Mouse (Mus musculus): ENCODE data around the gene Ankrd11. TPM values are rescaled to one million over a fixed set of nuclear protein-coding genes. Genes with fewer than 3 reads are reported as not detected.
"Not testable (repeated sequence)": the region's sequence is repeated elsewhere in the genome, so short reads cannot be mapped to it uniquely, and the experiment has no call there.

The Ankrd11 gene
- total and polyA plus RNA-seq, 3 experiments: 57.3 to 128 (median 96.3) TPM

- ATAC-seq (ENCODE audit: extremely low read depth, insufficient number of reproducible peaks, low FRiP score, poor library complexity, severe bottlenecking) (peak; percentile 54), DNase-seq (ENCODE audit: low spot score) (peak; percentile 32)
- Histone ChIP-seq H3K36me3 (replicated peaks) (peaks cover 19% of the 10 kb centered on the region), H3K4me3 (ENCODE audit: low read depth, low read length) (no peak overlapping the region; the same call in 1 of the 2 replicates), H3K9me3 (replicated peaks) (no peaks in the 10 kb centered on the region), H3K4me1 (ENCODE audit: insufficient read depth, low read depth, low read length) (peaks cover 77% of the 10 kb centered on the region), H3K27me3 (ENCODE audit: insufficient read depth, low read length) (no peaks in the 10 kb centered on the region)
- no peak for TF ChIP-seq TAL1 (conservative IDR thresholded peaks at IDR 0.05; ENCODE audit: low read depth, low read length)
- no peak for TF ChIP-seq CTCF (IDR thresholded peaks at IDR 0.05; ENCODE audit: low read depth, low read length)
- TF ChIP-seq GATA2 (IDR thresholded peaks at IDR 0.05; ENCODE audit: borderline replicate concordance, low read depth, low read length): no peak
- TF ChIP-seq GATA1 (IDR thresholded peaks at IDR 0.05; ENCODE audit: borderline replicate concordance, low read length): no peak
- no peak for TF ChIP-seq POLR2AphosphoS5 (IDR thresholded peaks at IDR 0.05; ENCODE audit: insufficient replicate concordance, low read depth, low read length)
Measured at GRCm38 (mm10) chr8:123036956-123037355, 5.1 kb downstream of the Ankrd11 start.

GRCm38 (mm10) chr8:123034171-123034570 is 7.9 kb downstream of the Ankrd11 start:
- TF ChIP-seq CTCF (IDR thresholded peaks at IDR 0.05; ENCODE audit: low read depth, low read length) (no peak), GATA1 (IDR thresholded peaks at IDR 0.05; ENCODE audit: borderline replicate concordance, low read length) (no peak), POLR2AphosphoS5 (IDR thresholded peaks at IDR 0.05; ENCODE audit: insufficient replicate concordance, low read depth, low read length) (no peak), GATA2 (IDR thresholded peaks at IDR 0.05; ENCODE audit: borderline replicate concordance, low read depth, low read length) (no peak), TAL1 (conservative IDR thresholded peaks at IDR 0.05; ENCODE audit: low read depth, low read length) (no peak)
- H3K27me3 ChIP-seq (ENCODE audit: insufficient read depth, low read length): no peaks in the 10 kb centered on the region
- H3K36me3 ChIP-seq (replicated peaks): peaks cover 36% of the 10 kb centered on the region
- ATAC-seq (ENCODE audit: extremely low read depth, insufficient number of reproducible peaks, low FRiP score, poor library complexity, severe bottlenecking) (no peak), DNase-seq (ENCODE audit: low spot score) (no peak)
- H3K4me3 ChIP-seq (ENCODE audit: low read depth, low read length): no peak overlapping the region
- H3K9me3 ChIP-seq (replicated peaks): no peaks in the 10 kb centered on the region
- H3K4me1 ChIP-seq (ENCODE audit: insufficient read depth, low read depth, low read length): peaks cover 84% of the 10 kb centered on the region

- ATAC-seq (ENCODE audit: extremely low read depth, insufficient number of reproducible peaks, low FRiP score, poor library complexity, severe bottlenecking): no peak
- H3K9me3 ChIP-seq (replicated peaks): no peaks in the 10 kb centered on the region
- TF ChIP-seq GATA2 (IDR thresholded peaks at IDR 0.05; ENCODE audit: borderline replicate concordance, low read depth, low read length): no peak
- TF ChIP-seq POLR2AphosphoS5 (IDR thresholded peaks at IDR 0.05; ENCODE audit: insufficient replicate concordance, low read depth, low read length): no peak
- no peak for TF ChIP-seq TAL1 (conservative IDR thresholded peaks at IDR 0.05; ENCODE audit: low read depth, low read length)
- H3K4me1 ChIP-seq (ENCODE audit: insufficient read depth, low read depth, low read length): peaks cover 88% of the 10 kb centered on the region
- no peak for DNase-seq (ENCODE audit: low spot score)
- H3K27me3 ChIP-seq (ENCODE audit: insufficient read depth, low read length): no peaks in the 10 kb centered on the region
- H3K36me3 ChIP-seq (replicated peaks): peaks cover 39% of the 10 kb centered on the region
- H3K4me3 ChIP-seq (ENCODE audit: low read depth, low read length): no peak overlapping the region; the same call in 1 of the 2 replicates
Measured at GRCm38 (mm10) chr8:123033431-123033830, 8.6 kb downstream of the Ankrd11 start.

- H3K4me1 ChIP-seq (ENCODE audit: insufficient read depth, low read depth, low read length): peaks cover 90% of the 10 kb centered on the region
- DNase-seq (ENCODE audit: low spot score) (peak; percentile 28), ATAC-seq (ENCODE audit: extremely low read depth, insufficient number of reproducible peaks, low FRiP score, poor library complexity, severe bottlenecking) (0 out of 2 replicates have a peak, but pooled peaks have one; percentile 16)
- H3K36me3 ChIP-seq (replicated peaks): peaks cover 41% of the 10 kb centered on the region
- H3K4me3 ChIP-seq (ENCODE audit: low read depth, low read length): no peak overlapping the region
- H3K27me3 ChIP-seq (ENCODE audit: insufficient read depth, low read length): no peaks in the 10 kb centered on the region
- no peaks in the 10 kb centered on the region for H3K9me3 ChIP-seq (replicated peaks)
- no peak for TF ChIP-seq POLR2AphosphoS5 (IDR thresholded peaks at IDR 0.05; ENCODE audit: insufficient replicate concordance, low read depth, low read length)
Measured at GRCm38 (mm10) chr8:123032730-123033129, 9.3 kb downstream of the Ankrd11 start.

GRCm38 (mm10) chr8:123031321-123031978 is 10.6 kb downstream of the Ankrd11 start:
- Histone ChIP-seq H3K9me3 (replicated peaks) (no peaks in the 10 kb centered on the region), H3K4me1 (ENCODE audit: insufficient read depth, low read depth, low read length) (peaks cover 84% of the 10 kb centered on the region), H3K27me3 (ENCODE audit: insufficient read depth, low read length) (no peaks in the 10 kb centered on the region), H3K36me3 (replicated peaks) (peaks cover 43% of the 10 kb centered on the region), H3K4me3 (ENCODE audit: low read depth, low read length) (no peak overlapping the region)
- DNase-seq (ENCODE audit: low spot score): no peak
- ATAC-seq (ENCODE audit: extremely low read depth, insufficient number of reproducible peaks, low FRiP score, poor library complexity, severe bottlenecking): no peak
- TF ChIP-seq TAL1 (conservative IDR thresholded peaks at IDR 0.05; ENCODE audit: low read depth, low read length): no peak
- TF ChIP-seq GATA2 (IDR thresholded peaks at IDR 0.05; ENCODE audit: borderline replicate concordance, low read depth, low read length): no peak
- no peak for TF ChIP-seq POLR2AphosphoS5 (IDR thresholded peaks at IDR 0.05; ENCODE audit: insufficient replicate concordance, low read depth, low read length)
- no peak for TF ChIP-seq GATA1 (IDR thresholded peaks at IDR 0.05; ENCODE audit: borderline replicate concordance, low read length)
- TF ChIP-seq CTCF (IDR thresholded peaks at IDR 0.05; ENCODE audit: low read depth, low read length): no peak

GRCm38 (mm10) chr8:123030091-123030490 is 12.0 kb downstream of the Ankrd11 start:
- not testable (repeated sequence) for DNase-seq (ENCODE audit: low spot score); H3K27me3 ChIP-seq (ENCODE audit: insufficient read depth, low read length); H3K4me3 ChIP-seq (ENCODE audit: low read depth, low read length); H3K9me3 ChIP-seq (replicated peaks); ATAC-seq (ENCODE audit: extremely low read depth, insufficient number of reproducible peaks, low FRiP score, poor library complexity, severe bottlenecking)
- Histone ChIP-seq H3K4me1 (ENCODE audit: insufficient read depth, low read depth, low read length) (peaks cover 85% of the 10 kb centered on the region), H3K36me3 (replicated peaks) (peaks cover 48% of the 10 kb centered on the region)

- peak overlapping the region; percentile 21; the same call in 1 of the 2 replicates for H3K4me3 ChIP-seq (ENCODE audit: low read depth, low read length)
- peak; percentile 46 for ATAC-seq (ENCODE audit: extremely low read depth, insufficient number of reproducible peaks, low FRiP score, poor library complexity, severe bottlenecking)
- H3K9me3 ChIP-seq (replicated peaks): no peaks in the 10 kb centered on the region
- TF ChIP-seq GATA2 (IDR thresholded peaks at IDR 0.05; ENCODE audit: borderline replicate concordance, low read depth, low read length): no peak
- no peak for TF ChIP-seq TAL1 (conservative IDR thresholded peaks at IDR 0.05; ENCODE audit: low read depth, low read length)
- TF ChIP-seq POLR2AphosphoS5 (IDR thresholded peaks at IDR 0.05; ENCODE audit: insufficient replicate concordance, low read depth, low read length): no peak
- TF ChIP-seq CTCF (IDR thresholded peaks at IDR 0.05; ENCODE audit: low read depth, low read length): no peak
- no peak for TF ChIP-seq GATA1 (IDR thresholded peaks at IDR 0.05; ENCODE audit: borderline replicate concordance, low read length)
- no peaks in the 10 kb centered on the region for H3K27me3 ChIP-seq (ENCODE audit: insufficient read depth, low read length)
- peaks cover 54% of the 10 kb centered on the region for H3K36me3 ChIP-seq (replicated peaks)
- no peak for DNase-seq (ENCODE audit: low spot score)
- H3K4me1 ChIP-seq (ENCODE audit: insufficient read depth, low read depth, low read length): peaks cover 74% of the 10 kb centered on the region
Measured at GRCm38 (mm10) chr8:123027786-123028185, 14.3 kb downstream of the Ankrd11 start.

Measured in G1E (cell line).